Mouse (Mus musculus) urinary bladder, adult 18-20 months (tissue): ENCODE measurements at regions not wholly inside any gene's neighbourhood (a gene's known extent, or its start where the extent isn't known, plus 50 kb on each side); places are given as distances from the start of the nearest gene placed in this dataset.

ENCODE experiments used
- DNase-seq, 2 experiments: peaks; one replicate each; pipeline ENCODE4 v3.0.0; 2022; ENCODE audit warnings: low spot score in 2 of 2, mixed read lengths in 2 of 2

GRCm38 (mm10) chr3:61064720-61065119 is 62.1 kb downstream of the P2ry1 start:
- no peak for DNase-seq

DNA sequence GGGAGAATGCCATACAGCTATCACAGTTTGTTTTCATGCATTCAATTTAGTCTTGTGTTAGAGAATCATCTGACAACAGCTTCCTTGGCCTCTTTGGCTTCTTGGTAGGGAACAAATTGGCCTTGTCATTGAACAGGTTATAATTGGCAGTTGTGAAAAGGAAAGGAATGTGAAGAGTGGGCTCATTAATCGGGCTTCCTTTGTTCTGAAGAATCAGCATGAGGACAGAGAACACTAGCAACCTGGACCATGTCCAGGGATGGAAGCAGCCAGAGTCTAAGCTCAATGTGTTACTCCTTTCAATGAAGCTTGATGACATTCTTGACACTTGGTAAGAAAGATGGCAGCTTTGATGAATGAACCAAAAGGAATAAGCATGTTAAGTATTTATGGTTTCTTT is 64.5 kb downstream of the P2ry1 start:
- no peak for DNase-seq

DNA sequence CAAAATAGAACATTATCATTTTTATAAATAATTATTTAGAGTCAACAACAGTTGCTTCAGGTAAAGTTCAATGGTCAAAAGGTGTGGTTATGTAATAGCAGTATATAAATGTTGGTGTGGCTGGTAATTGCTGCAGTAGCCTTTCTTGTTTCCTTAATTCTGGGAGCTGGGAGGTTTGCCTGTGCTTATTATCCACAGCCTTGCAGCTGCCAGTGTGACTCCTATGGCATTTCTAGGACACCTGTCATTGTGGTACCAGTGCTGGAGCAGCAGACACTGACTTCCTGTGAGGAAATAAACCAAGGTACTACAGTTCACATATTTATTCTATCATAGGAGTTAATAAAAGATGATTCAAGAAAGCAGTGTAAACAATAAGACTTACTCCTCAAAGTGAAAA is 65.6 kb downstream of the P2ry1 start:
- DNase-seq, result no peak

- no peak for DNase-seq
Observed at GRCm38 (mm10) chr3:61071041-61071440, 68.4 kb downstream of the P2ry1 start.

GRCm38 (mm10) chr3:61072330-61072729 is 69.7 kb downstream of the P2ry1 start:
- no peak for DNase-seq

- DNase-seq, result no peak
Observed at GRCm38 (mm10) chr3:61073103-61073502, 70.5 kb downstream of the P2ry1 start.

GRCm38 (mm10) chr3:61073806-61074205 is 71.2 kb downstream of the P2ry1 start:
- DNase-seq, result no peak

DNA sequence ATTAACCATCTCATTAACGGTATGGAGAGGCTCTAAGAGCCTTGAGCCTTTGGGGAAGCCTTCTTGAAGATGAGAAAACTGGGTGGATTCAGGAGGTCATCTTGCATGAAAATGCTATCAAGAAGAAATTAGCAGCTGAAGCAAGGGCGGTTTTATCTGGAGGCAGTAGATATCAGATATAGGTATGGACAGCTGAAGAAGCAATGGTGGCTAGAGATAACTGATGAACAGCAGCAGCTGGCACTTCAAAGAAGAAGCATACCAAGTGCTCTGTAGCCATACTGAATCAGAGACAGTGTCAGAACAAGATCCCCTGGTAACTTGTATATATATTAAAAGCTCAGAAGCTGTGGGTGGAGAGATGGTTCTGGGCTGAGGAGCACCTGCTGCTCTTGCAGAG is 73.2 kb downstream of the P2ry1 start:
- no peak for DNase-seq

- DNase-seq, result no peak
Observed at GRCm38 (mm10) chr3:61089931-61090330, 87.3 kb downstream of the P2ry1 start.

GRCm38 (mm10) chr3:61092031-61092430 is 89.4 kb downstream of the P2ry1 start:
- DNase-seq, result no peak

- DNase-seq, result no peak
Observed at GRCm38 (mm10) chr3:61116364-61116763, 113.8 kb downstream of the P2ry1 start.

DNA sequence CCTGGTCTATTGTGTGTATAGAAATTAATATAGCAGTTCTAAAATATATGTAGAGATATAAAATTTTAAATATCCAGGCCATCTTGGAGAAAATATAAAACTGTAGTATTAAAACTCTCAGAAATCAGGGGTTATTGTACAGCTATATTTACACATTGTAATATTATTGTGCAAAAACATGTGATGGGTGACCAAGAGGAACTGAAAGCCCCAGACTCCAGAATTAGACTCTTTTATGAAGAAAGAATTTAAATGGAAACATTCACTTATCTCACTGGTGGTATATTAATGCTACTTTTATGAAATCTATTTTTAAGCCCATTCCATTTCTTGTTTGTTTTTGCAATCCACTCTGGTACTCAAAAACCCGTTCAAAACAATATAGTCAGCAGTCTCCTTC is 130.5 kb downstream of the P2ry1 start:
- no peak for DNase-seq

- no peak for DNase-seq
Observed at GRCm38 (mm10) chr3:61154087-61154486, 151.5 kb downstream of the P2ry1 start.

DNA sequence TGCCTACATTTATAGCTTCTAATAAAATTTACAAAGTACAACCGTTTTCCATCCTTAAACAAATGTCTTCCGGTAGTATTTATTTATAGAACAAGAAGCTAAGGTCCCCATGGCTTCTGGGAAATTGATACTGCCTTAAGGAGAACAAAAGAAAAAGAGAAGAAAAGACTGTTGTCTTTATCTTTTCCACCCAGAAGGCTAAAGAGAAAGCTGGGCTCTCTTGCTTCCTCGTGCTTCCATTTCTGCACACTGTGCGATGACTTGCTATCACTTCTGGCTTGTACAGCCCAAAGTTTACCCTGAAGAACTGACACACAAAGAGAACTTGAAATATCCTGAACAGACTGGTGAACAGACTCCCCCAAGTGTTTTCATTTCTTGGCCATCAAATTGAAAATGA is 157.2 kb downstream of the P2ry1 start:
- no peak for DNase-seq

DNA sequence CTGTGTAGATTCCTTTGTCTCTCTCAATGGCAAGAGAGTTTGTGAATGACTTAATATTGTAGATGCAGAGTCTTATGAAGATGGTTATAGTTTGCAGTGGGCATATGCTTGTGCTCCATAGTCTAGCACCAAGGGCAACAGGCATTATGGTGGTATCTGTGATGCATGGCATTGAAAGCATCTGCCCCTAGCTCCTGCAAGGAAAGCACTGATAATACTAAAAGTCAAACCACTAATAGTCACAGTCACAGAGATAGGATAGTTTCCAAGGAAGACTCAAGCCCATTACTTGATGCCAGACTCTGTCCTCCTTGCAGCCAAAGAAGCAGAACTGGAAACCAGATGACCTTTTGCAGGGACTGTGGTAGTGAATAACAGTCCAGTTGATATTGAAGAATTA is 158.8 kb downstream of the P2ry1 start:
- no peak for DNase-seq

GRCm38 (mm10) chr3:61185789-61186188 is 175.6 kb upstream of the Rap2b start:
- DNase-seq, result peak; percentile 6 to 14

GRCm38 (mm10) chr3:61188662-61189061 is 172.8 kb upstream of the Rap2b start:
- DNase-seq, result no peak

DNA sequence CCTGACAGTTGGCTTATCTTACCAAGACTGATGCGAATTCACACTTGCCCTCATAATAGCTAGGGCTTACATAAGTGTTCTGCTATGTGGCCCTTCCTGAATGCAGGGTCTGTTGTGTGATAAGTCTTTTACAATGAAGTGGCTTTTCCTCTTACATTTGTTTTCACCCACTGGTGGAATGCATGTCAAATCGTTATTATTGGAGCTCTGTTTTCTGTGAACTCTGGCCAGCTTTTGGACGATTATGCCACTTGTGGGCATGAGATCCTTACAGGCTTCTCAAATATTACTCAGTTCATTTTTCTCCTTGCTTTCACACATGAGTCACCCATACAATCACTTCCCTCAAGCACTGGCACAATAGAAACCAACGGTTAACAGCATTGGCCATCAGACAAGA is 144.9 kb upstream of the Rap2b start:
- no peak for DNase-seq

DNA sequence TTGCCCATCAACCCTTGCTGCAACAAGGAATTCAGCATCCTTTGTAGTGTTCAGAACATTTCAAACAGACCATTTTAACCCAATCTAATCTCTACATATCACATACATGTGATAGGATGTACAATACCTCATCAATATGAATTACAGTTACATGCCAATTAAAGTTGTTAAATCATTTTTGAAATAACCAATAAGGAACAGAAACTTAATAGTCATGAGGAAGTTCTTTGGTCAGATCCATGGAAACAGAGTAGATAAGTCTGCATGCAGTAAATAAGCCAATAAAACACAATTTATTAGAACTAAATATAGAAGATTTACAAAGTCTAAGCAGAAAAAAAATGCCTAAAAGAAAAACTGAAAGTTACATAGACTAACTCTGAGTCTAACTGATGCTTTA is 136.9 kb upstream of the Rap2b start:
- no peak for DNase-seq

GRCm38 (mm10) chr3:61225054-61225453 is 136.4 kb upstream of the Rap2b start:
- DNase-seq, result no peak

GRCm38 (mm10) chr3:61241380-61241779 is 120.1 kb upstream of the Rap2b start:
- no peak for DNase-seq

- no peak for DNase-seq
Observed at GRCm38 (mm10) chr3:61243876-61244527, 117.4 kb upstream of the Rap2b start.

DNA sequence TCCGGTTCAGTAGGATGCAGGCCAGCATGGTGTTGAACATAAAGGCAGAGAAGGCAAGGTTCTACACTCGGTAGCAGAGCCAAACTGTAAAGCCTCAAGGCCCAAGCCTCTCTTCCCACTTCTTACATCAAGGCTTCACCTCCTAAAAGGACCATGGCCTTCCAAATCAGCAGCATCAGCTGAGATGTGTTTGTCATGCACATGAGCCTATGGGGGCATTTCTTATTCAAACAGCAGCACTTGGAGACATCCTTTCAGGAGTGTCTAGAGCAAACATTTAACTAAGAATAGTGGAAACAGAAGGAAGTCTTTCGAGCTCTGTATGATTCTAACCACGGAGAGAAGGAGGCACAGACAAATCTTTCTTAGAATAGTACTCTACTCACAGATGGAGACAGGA is 115.0 kb upstream of the Rap2b start:
- DNase-seq, result no peak

GRCm38 (mm10) chr3:61247344-61247743 is 114.1 kb upstream of the Rap2b start:
- DNase-seq, result no peak
